Mouse (Mus musculus) urinary bladder, postnatal 4 days (tissue): Measurements from ENCODE around the gene Phb.

Experiments used
- DNase-seq, 2 experiments: peaks; one replicate each; pipeline ENCODE4 v3.0.0; 2021 to 2022; ENCODE audit warnings: low spot score in 2 of 2

Phb gene

GRCm38 (mm10) chr11:95666529-95667149, at the start of gene Phb:
Gene Phb (plus strand): TSS chr11:95666957.
- DNase-seq: peak; percentile 89 to 90

GRCm38 (mm10) chr11:95617785-95618465, 48.8 kb upstream of the Phb start:
- DNase-seq: no peak

GRCm38 (mm10) chr11:95619081-95619480, 47.7 kb upstream of the Phb start:
- DNase-seq: no peak

GRCm38 (mm10) chr11:95619886-95620444, 46.8 kb upstream of the Phb start:
- DNase-seq: no peak

GRCm38 (mm10) chr11:95621010-95621409, 45.7 kb upstream of the Phb start:
- DNase-seq: no peak

GRCm38 (mm10) chr11:95621541-95622130, 45.1 kb upstream of the Phb start:
- DNase-seq: no peak

- no peak for DNase-seq
Observed at GRCm38 (mm10) chr11:95622426-95622825, 44.3 kb upstream of the Phb start.

- DNase-seq: no peak
Observed at GRCm38 (mm10) chr11:95630558-95630957, 36.2 kb upstream of the Phb start.

- DNase-seq: no peak
Observed at GRCm38 (mm10) chr11:95631301-95631700, 35.5 kb upstream of the Phb start.

GRCm38 (mm10) chr11:95632474-95632873, 34.3 kb upstream of the Phb start:
- no peak for DNase-seq

- DNase-seq: no peak
Observed at GRCm38 (mm10) chr11:95633512-95634000, 33.2 kb upstream of the Phb start.

- DNase-seq: no peak
Observed at GRCm38 (mm10) chr11:95635030-95635429, 31.7 kb upstream of the Phb start.

- no peak for DNase-seq
Observed at GRCm38 (mm10) chr11:95640751-95641150, 26.0 kb upstream of the Phb start.

GRCm38 (mm10) chr11:95642534-95643280, 24.1 kb upstream of the Phb start:
- no peak for DNase-seq

GRCm38 (mm10) chr11:95643856-95644255, 22.9 kb upstream of the Phb start:
- DNase-seq: no peak

GRCm38 (mm10) chr11:95644381-95644780, 22.4 kb upstream of the Phb start:
- DNase-seq: no peak

GRCm38 (mm10) chr11:95645397-95646153, 21.2 kb upstream of the Phb start:
- no peak for DNase-seq

GRCm38 (mm10) chr11:95646154-95646490, 20.6 kb upstream of the Phb start:
- DNase-seq: no peak

- DNase-seq: no peak
Observed at GRCm38 (mm10) chr11:95647791-95648190, 19.0 kb upstream of the Phb start.

GRCm38 (mm10) chr11:95648827-95649226, 17.9 kb upstream of the Phb start:
- DNase-seq: peak; percentile 52 to 81

GRCm38 (mm10) chr11:95649560-95649959, 17.2 kb upstream of the Phb start:
- DNase-seq: no peak
